In the genomic region with DNA sequence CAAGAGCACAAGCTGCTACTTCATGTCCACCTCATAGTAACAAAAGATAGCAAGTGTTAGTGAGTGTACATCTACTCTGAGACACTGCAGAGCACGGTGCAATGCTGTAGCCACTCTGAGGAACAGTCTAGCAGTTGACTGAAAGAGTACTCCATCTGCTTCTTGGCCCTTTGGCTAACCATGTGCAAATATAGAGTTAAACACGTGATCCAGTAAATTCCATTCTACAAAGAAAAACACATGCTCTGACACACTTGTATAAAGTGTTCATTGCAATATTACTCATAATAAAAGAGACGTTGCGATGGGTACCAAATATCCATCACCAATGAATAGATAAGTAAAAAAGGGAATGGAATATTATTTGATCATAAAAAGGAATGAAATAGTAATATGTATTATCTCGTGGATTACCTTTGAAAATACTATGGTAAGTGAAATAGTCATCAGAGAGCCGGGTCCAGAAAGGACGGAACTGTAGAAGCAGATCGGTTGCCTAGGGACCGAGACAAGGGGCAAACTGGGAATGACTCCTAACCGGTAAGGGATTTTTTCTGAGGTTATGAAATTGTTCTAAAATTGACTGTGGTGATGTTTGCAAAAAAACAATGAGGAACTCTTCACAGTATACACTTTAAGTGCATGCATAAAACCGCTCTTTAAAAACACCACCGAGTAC, we compare ENCODE assay signal across 8 mouse cellular contexts. TPM values are rescaled to one million over a fixed set of nuclear protein-coding genes. Genes with fewer than 3 reads are reported as not detected.
DNase-seq lines count a peak whose midpoint lies in the region; ATAC-seq lines count a peak whose summit lies in the region.

No protein-coding gene starts in this region.

- WGBS in heart, embryonic 12.5 days = 26% methylated on average over 12 of the region's 12 CpGs
- WGBS in hindbrain, embryonic 12.5 days = 29% methylated on average over 12 of the region's 12 CpGs
- 30% methylated on average over 12 of the region's 12 CpGs for WGBS in midbrain, embryonic 12.5 days

- H3K9me3 ChIP-seq in heart, embryonic 12.5 days (replicated peaks) = no peaks in the 10 kb centered on the region
- H3K9me3 ChIP-seq in hindbrain, embryonic 12.5 days (replicated peaks) = no peaks in the 10 kb centered on the region
- no peaks in the 10 kb centered on the region for H3K9me3 ChIP-seq in midbrain, embryonic 12.5 days

- intact Hi-C loops in heart, postnatal 25 days (cut with DNase I) = loop anchor here (5.0 kb wide), 1 partner anchor 114 kb away; a partner anchor contains a TSS

- peak overlapping the region; percentile 97 for H3K4me3 ChIP-seq in heart, embryonic 12.5 days
- H3K4me3 ChIP-seq in hindbrain, embryonic 12.5 days = peak overlapping the region; percentile 95
- H3K4me3 ChIP-seq in midbrain, embryonic 12.5 days = peak overlapping the region; percentile 95

- ATAC-seq in heart, embryonic 12.5 days (ENCODE audit: insufficient number of reproducible peaks, low FRiP score) = no peak
- no peak for ATAC-seq in hindbrain, embryonic 12.5 days (ENCODE audit: low FRiP score)
- no peak for ATAC-seq in midbrain, embryonic 12.5 days (ENCODE audit: low FRiP score, low read depth)

- H3K4me1 ChIP-seq in heart, embryonic 12.5 days (replicated peaks) = peaks cover 21% of the 10 kb centered on the region
- peaks cover 6% of the 10 kb centered on the region for H3K4me1 ChIP-seq in hindbrain, embryonic 12.5 days
- H3K4me1 ChIP-seq in midbrain, embryonic 12.5 days = peaks cover 9% of the 10 kb centered on the region

- peak overlapping the region; percentile 97 for H3K9ac ChIP-seq in heart, embryonic 12.5 days
- H3K9ac ChIP-seq in hindbrain, embryonic 12.5 days = peak overlapping the region; percentile 97
- H3K9ac ChIP-seq in midbrain, embryonic 12.5 days (replicated peaks) = peak overlapping the region; percentile 96

- no peaks in the 10 kb centered on the region for H3K36me3 ChIP-seq in heart, embryonic 12.5 days
- H3K36me3 ChIP-seq in hindbrain, embryonic 12.5 days = no peaks in the 10 kb centered on the region
- H3K36me3 ChIP-seq in midbrain, embryonic 12.5 days = no peaks in the 10 kb centered on the region

- peak overlapping the region; percentile 99 for H3K27ac ChIP-seq in heart, embryonic 12.5 days (ENCODE audit: poor library complexity, severe bottlenecking)
- peak overlapping the region; percentile 97; the same call in 1 of the 2 replicates for H3K27ac ChIP-seq in hindbrain, embryonic 12.5 days
- H3K27ac ChIP-seq in midbrain, embryonic 12.5 days (replicated peaks) = peak overlapping the region; percentile 95; the same call in 1 of the 2 replicates

- H3K4me2 ChIP-seq in heart, embryonic 12.5 days = peak overlapping the region; percentile 72
- H3K4me2 ChIP-seq in hindbrain, embryonic 12.5 days (replicated peaks) = peak overlapping the region; percentile 64
- peak overlapping the region; percentile 62 for H3K4me2 ChIP-seq in midbrain, embryonic 12.5 days (replicated peaks)

- no peak for DNase-seq in heart, postnatal 25 days (ENCODE audit: low spot score)
- peak; percentile 49 for DNase-seq in NIH3T3 (ENCODE audit: low read depth)
- no peak for DNase-seq in frontal cortex, postnatal 10 days (ENCODE audit: low spot score in 2 of 2)
- DNase-seq in spleen, postnatal 4 days (ENCODE audit: low spot score in 2 of 2) = no peak
- no peak for DNase-seq in thymus, postnatal 14 days

- H3K27me3 ChIP-seq in heart, embryonic 12.5 days (replicated peaks) = no peaks in the 10 kb centered on the region
- H3K27me3 ChIP-seq in hindbrain, embryonic 12.5 days = no peaks in the 10 kb centered on the region
- no peaks in the 10 kb centered on the region for H3K27me3 ChIP-seq in midbrain, embryonic 12.5 days

RNA-seq across cellular contexts. Expression of a gene that starts 1.5 kb away (rescaled TPM):
- polyA plus RNA-seq in heart, embryonic 12.5 days (2016; fragmentation: Nextera tagmentation; extraction: Ambion mirVana) = 35.2 and 41.9 TPM in 2 replicates
- total RNA-seq in heart, postnatal 25 days (2021) = 10 to 100 TPM; 33.7 to 40.2 TPM
- 48.3 and 49.6 TPM in 2 replicates for polyA plus RNA-seq in hindbrain, embryonic 12.5 days (2016; fragmentation: Nextera tagmentation; extraction: Ambion mirVana)
- polyA plus RNA-seq in midbrain, embryonic 12.5 days (2016; fragmentation: Nextera tagmentation; extraction: Ambion mirVana) = 37.3 and 37.8 TPM in 2 replicates
